Mouse (Mus musculus): ENCODE data around the gene Sprtn. TPM values are rescaled to one million over a fixed set of nuclear protein-coding genes. Genes with fewer than 3 reads are reported as not detected.

The Sprtn gene
- polyA plus RNA-seq, 1 experiment from 2014 or later, result 12.6 TPM

GRCm38 (mm10) chr8:124909936-124910335 is 12.2 kb downstream of the Sprtn start:
- peaks cover 90% of the 10 kb centered on the region for H3K36me3 ChIP-seq
- 90% methylated on average over 16 of the region's 16 CpGs for WGBS
- no peaks in the 10 kb centered on the region for H3K9me3 ChIP-seq (replicated peaks)

GRCm38 (mm10) chr8:124910349-124910748 is 12.7 kb downstream of the Sprtn start:
- WGBS, result 83% methylated on average over 10 of the region's 10 CpGs
- Histone ChIP-seq H3K9ac (no peak overlapping the region), H3K27ac (replicated peaks) (no peak overlapping the region), H3K27me3 (no peaks in the 10 kb centered on the region), H3K4me2 (replicated peaks) (no peak overlapping the region), H3K9me3 (replicated peaks) (no peaks in the 10 kb centered on the region), H3K36me3 (peaks cover 92% of the 10 kb centered on the region), H3K4me1 (no peaks in the 10 kb centered on the region), H3K4me3 (replicated peaks) (no peak overlapping the region)
- no peak for ATAC-seq (ENCODE audit: insufficient number of reproducible peaks, low FRiP score, low TSS enrichment, low read depth)

More at GRCm38 (mm10) chr8:124909936-124910335, 12.2 kb downstream of the Sprtn start:
- Histone ChIP-seq H3K9ac (no peak overlapping the region), H3K4me1 (peaks cover under 1% of the 10 kb centered on the region; the same call in 1 of the 2 replicates), H3K27ac (replicated peaks) (no peak overlapping the region), H3K27me3 (no peaks in the 10 kb centered on the region), H3K4me3 (replicated peaks) (no peak overlapping the region), H3K4me2 (replicated peaks) (no peak overlapping the region)
- no peak for ATAC-seq (ENCODE audit: insufficient number of reproducible peaks, low FRiP score, low TSS enrichment, low read depth)

- Histone ChIP-seq H3K4me1 (no peaks in the 10 kb centered on the region), H3K9me3 (replicated peaks) (no peaks in the 10 kb centered on the region), H3K9ac (no peak overlapping the region), H3K4me2 (replicated peaks) (no peak overlapping the region), H3K27me3 (no peaks in the 10 kb centered on the region), H3K27ac (replicated peaks) (no peak overlapping the region), H3K4me3 (replicated peaks) (no peak overlapping the region), H3K36me3 (peaks cover 74% of the 10 kb centered on the region)
- WGBS, result 64% methylated on average over 17 of the region's 17 CpGs
- no peak for ATAC-seq (ENCODE audit: insufficient number of reproducible peaks, low FRiP score, low TSS enrichment, low read depth)
Measured at GRCm38 (mm10) chr8:124911938-124912872, 14.5 kb downstream of the Sprtn start.

GRCm38 (mm10) chr8:124914061-124914460 is 16.4 kb downstream of the Sprtn start:
- Histone ChIP-seq H3K4me3 (replicated peaks) (no peak overlapping the region), H3K27ac (replicated peaks) (no peak overlapping the region), H3K9me3 (replicated peaks) (no peaks in the 10 kb centered on the region), H3K36me3 (peaks cover 57% of the 10 kb centered on the region), H3K4me2 (replicated peaks) (no peak overlapping the region), H3K27me3 (no peaks in the 10 kb centered on the region), H3K4me1 (peaks cover 6% of the 10 kb centered on the region; the same call in 1 of the 2 replicates), H3K9ac (no peak overlapping the region)
- 97% methylated on average over 5 of the region's 5 CpGs for WGBS
- no peak for ATAC-seq (ENCODE audit: insufficient number of reproducible peaks, low FRiP score, low TSS enrichment, low read depth)

GRCm38 (mm10) chr8:124917741-124918484 is 20.2 kb downstream of the Sprtn start:
- Histone ChIP-seq H3K4me1 (peaks cover 23% of the 10 kb centered on the region), H3K27ac (replicated peaks) (no peak overlapping the region), H3K9ac (no peak overlapping the region), H3K36me3 (peaks cover 26% of the 10 kb centered on the region), H3K27me3 (no peaks in the 10 kb centered on the region), H3K9me3 (replicated peaks) (no peaks in the 10 kb centered on the region), H3K4me2 (replicated peaks) (no peak overlapping the region), H3K4me3 (replicated peaks) (no peak overlapping the region)
- 75% methylated on average over 18 of the region's 18 CpGs for WGBS
- no peak for ATAC-seq (ENCODE audit: insufficient number of reproducible peaks, low FRiP score, low TSS enrichment, low read depth)

GRCm38 (mm10) chr8:124921369-124922279 is 23.9 kb downstream of the Sprtn start:
- Histone ChIP-seq H3K9me3 (replicated peaks) (no peaks in the 10 kb centered on the region), H3K27me3 (no peaks in the 10 kb centered on the region), H3K4me2 (replicated peaks) (no peak overlapping the region), H3K36me3 (no peaks in the 10 kb centered on the region), H3K9ac (no peak overlapping the region), H3K4me1 (peaks cover 31% of the 10 kb centered on the region), H3K4me3 (replicated peaks) (no peak overlapping the region), H3K27ac (replicated peaks) (no peak overlapping the region)
- no peak for ATAC-seq (ENCODE audit: insufficient number of reproducible peaks, low FRiP score, low TSS enrichment, low read depth)
- WGBS, result 78% methylated on average over 18 of the region's 18 CpGs

GRCm38 (mm10) chr8:124922490-124923089 is 24.9 kb downstream of the Sprtn start:
- H3K27me3 ChIP-seq, result no peaks in the 10 kb centered on the region
- peaks cover 3% of the 10 kb centered on the region; the same call in 1 of the 2 replicates for H3K36me3 ChIP-seq
- no peak overlapping the region for H3K4me2 ChIP-seq (replicated peaks)
- WGBS, result 76% methylated on average over 11 of the region's 11 CpGs
- ATAC-seq (ENCODE audit: insufficient number of reproducible peaks, low FRiP score, low TSS enrichment, low read depth), result no peak
- H3K4me3 ChIP-seq (replicated peaks), result no peak overlapping the region
- no peak overlapping the region for H3K27ac ChIP-seq (replicated peaks)
- H3K9me3 ChIP-seq (replicated peaks), result no peaks in the 10 kb centered on the region
- H3K4me1 ChIP-seq, result peaks cover 35% of the 10 kb centered on the region
- no peak overlapping the region for H3K9ac ChIP-seq

GRCm38 (mm10) chr8:124923971-124924652 is 26.4 kb downstream of the Sprtn start:
- Histone ChIP-seq H3K36me3 (peaks cover 5% of the 10 kb centered on the region; the same call in 1 of the 2 replicates), H3K27me3 (no peaks in the 10 kb centered on the region), H3K27ac (replicated peaks) (no peak overlapping the region), H3K4me2 (replicated peaks) (no peak overlapping the region), H3K4me1 (peaks cover 29% of the 10 kb centered on the region), H3K4me3 (replicated peaks) (no peak overlapping the region), H3K9ac (no peak overlapping the region), H3K9me3 (replicated peaks) (no peaks in the 10 kb centered on the region)
- WGBS, result 82% methylated on average over 15 of the region's 15 CpGs
- no peak for ATAC-seq (ENCODE audit: insufficient number of reproducible peaks, low FRiP score, low TSS enrichment, low read depth)

GRCm38 (mm10) chr8:124925544-124926266 is 28.0 kb downstream of the Sprtn start:
- 74% methylated on average over 14 of the region's 14 CpGs for WGBS

More at GRCm38 (mm10) chr8:124925544-124926266, 28.0 kb downstream of the Sprtn start:
- ATAC-seq (ENCODE audit: insufficient number of reproducible peaks, low FRiP score, low TSS enrichment, low read depth), result no peak
- Histone ChIP-seq H3K4me3 (replicated peaks) (no peak overlapping the region), H3K27me3 (no peaks in the 10 kb centered on the region), H3K9ac (no peak overlapping the region), H3K4me1 (peaks cover 21% of the 10 kb centered on the region), H3K36me3 (peaks cover 5% of the 10 kb centered on the region; the same call in 1 of the 2 replicates), H3K9me3 (replicated peaks) (no peaks in the 10 kb centered on the region), H3K4me2 (replicated peaks) (no peak overlapping the region), H3K27ac (replicated peaks) (no peak overlapping the region)

All from embryonic facial prominence, embryonic 15.5 days (tissue).